Mouse (Mus musculus) ES-E14 (cell line): ENCODE measurements around the gene Fam19a5. TPM values are rescaled to one million over a fixed set of nuclear protein-coding genes. Genes with fewer than 3 reads are reported as not detected.

ENCODE experiments used
- DNase-seq: peaks from one replicate; pipeline ENCODE4 v3.0.0-alpha.2; 2013; ENCODE audit warnings: low read depth, low spot score
- H3K27ac ChIP-seq: 2 replicates; pipeline ENCODE4 v1.5.1; 2012; ENCODE audit warnings: low read depth, mild to moderate bottlenecking, low read length, moderate library complexity, mixed read lengths; ENCODE audit not compliant: poor library complexity, insufficient read depth, severe bottlenecking
- H3K36me3 ChIP-seq: 2 replicates; pipeline ENCODE4 v1.6.1; 2012; ENCODE audit warnings: mild to moderate bottlenecking, low read length, moderate library complexity, mixed read lengths; ENCODE audit not compliant: control insufficient read depth, poor library complexity, insufficient read depth, severe bottlenecking
- H3K4me1 ChIP-seq, 2 experiments: fragments of 150-350 bp in 1 of 2; sonication (generic) in 1 of 2; 2 replicates each; pipeline ENCODE4 v1.6.1; 2012; ENCODE audit warnings: low read length in 2 of 2, mild to moderate bottlenecking in 1 of 2, mixed read lengths in 1 of 2; ENCODE audit not compliant: control insufficient read depth in 2 of 2, insufficient read depth in 2 of 2, poor library complexity in 1 of 2
- H3K4me3 ChIP-seq, 2 experiments: fragments of 150-350 bp in 1 of 2; sonication (generic) in 1 of 2; 2 replicates each; pipeline ENCODE4 v1.5.1; 2012; ENCODE audit warnings: low read length in 2 of 2, low read depth in 1 of 2, mild to moderate bottlenecking in 1 of 2, mixed read lengths in 1 of 2; ENCODE audit not compliant: insufficient read depth in 1 of 2, poor library complexity in 1 of 2, severe bottlenecking in 1 of 2
- H3K9ac ChIP-seq: 2 replicates; pipeline ENCODE4 v1.6.1; 2012; ENCODE audit warnings: low read depth, mild to moderate bottlenecking, low read length, mixed read lengths; ENCODE audit not compliant: poor library complexity, insufficient read depth, severe bottlenecking
- H3K9me3 ChIP-seq: fragments of 150-350 bp; sonication (generic); 2 replicates; pipeline ENCODE4 v1.6.1; 2012; ENCODE audit warnings: low read depth, mild to moderate bottlenecking, low read length; ENCODE audit not compliant: control insufficient read depth, insufficient read depth
- CHD2 ChIP-seq: IDR thresholded peaks from 2 replicates; pipeline ENCODE4 v1.6.1; 2014; ENCODE audit warnings: mild to moderate bottlenecking, low read depth, low read length, inconsistent platforms
- HCFC1 ChIP-seq: IDR thresholded peaks from 2 replicates; pipeline ENCODE4 v1.6.1; 2012; ENCODE audit warnings: low read length, inconsistent platforms, borderline replicate concordance; ENCODE audit not compliant: insufficient read depth
- MAFK ChIP-seq: IDR thresholded peaks from 2 replicates; pipeline ENCODE4 v1.6.1; 2014; ENCODE audit warnings: mild to moderate bottlenecking, low read depth, low read length, inconsistent platforms; ENCODE audit not compliant: insufficient read depth
- ZC3H11A ChIP-seq: IDR thresholded peaks from 2 replicates; pipeline ENCODE4 v1.6.1; 2012; ENCODE audit warnings: low read depth, mild to moderate bottlenecking, inconsistent platforms, low read length, borderline replicate concordance
- ZNF384 ChIP-seq: IDR thresholded peaks from 2 replicates; pipeline ENCODE4 v1.6.1; 2012; ENCODE audit warnings: low read depth, low read length, inconsistent platforms
- in situ Hi-C, 2 experiments: fragments of 600-800 bp; cut with MboI; formaldehyde crosslinking; loops; one replicate each; pipeline ENCODE4 v1.15.1; 2025; ENCODE audit warnings: low sequenced_read_pairs in 2 of 2, inconsistent platforms in 1 of 2; ENCODE audit not compliant: unreplicated experiment in 2 of 2
- total RNA-seq: library from RNA; depleted of rRNA; stranded (reverse); fragments of 300-350 nt; gene quantifications from 2 replicates; pipeline ENCODE4 v1.2.3, GENCODE M21; 2012; rRNA removed

Fam19a5 gene
- 2.4 and 4.6 TPM in 2 replicates for total RNA-seq

DNA sequence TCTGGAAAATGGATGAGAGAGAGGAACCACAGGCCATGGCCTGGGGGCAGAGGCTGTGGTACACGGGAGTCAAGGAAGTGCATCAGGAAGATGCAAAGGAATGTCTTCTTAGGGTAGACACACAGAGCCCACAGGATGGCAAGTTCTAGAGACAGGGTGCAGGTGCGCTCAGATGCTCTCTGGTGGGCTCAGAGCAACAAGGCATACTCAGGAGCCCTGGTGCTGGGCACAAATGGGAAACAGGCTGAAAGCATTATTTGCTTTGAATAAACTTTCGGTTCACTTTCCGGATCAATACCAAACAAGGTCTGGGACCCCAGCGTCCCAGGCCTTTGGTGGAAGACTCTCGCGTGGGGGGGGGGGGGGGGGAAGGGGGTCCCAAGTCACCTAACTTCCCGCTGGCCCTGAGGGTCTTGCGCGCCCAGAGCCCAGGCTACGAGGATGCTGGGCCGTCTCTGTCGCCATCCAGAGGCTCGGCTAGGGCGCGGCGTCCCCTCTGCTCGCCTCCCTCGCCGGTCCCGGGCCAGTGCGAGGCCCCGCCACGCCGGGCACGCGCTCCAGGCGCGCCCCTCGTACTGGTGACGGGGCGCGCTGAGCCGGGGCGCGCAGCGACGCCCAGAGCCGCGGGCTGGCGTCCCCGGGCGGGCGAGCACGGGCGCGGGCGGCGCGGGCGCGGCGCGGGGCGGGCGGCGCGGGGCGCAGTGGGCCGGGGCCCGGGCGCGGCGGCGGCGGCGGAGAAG, at the start of gene Fam19a5:
Fam19a5 (plus strand) TSS at position 701 of the 740 bp plus-strand sequence.
- H3K27ac ChIP-seq = no peak within 1 kb of the TSS
- no peak for DNase-seq
- no peaks in the 10 kb centered on the region for H3K4me1 ChIP-seq
- H3K9ac ChIP-seq = peak within 1 kb of the TSS; percentile 61
- TF ChIP-seq HCFC1 (no peak), CHD2 (no peak), MAFK (no peak), ZC3H11A (no peak), ZNF384 (no peak)
- peak within 1 kb of the TSS; percentile 62 to 68 for H3K4me3 ChIP-seq
- H3K9me3 ChIP-seq = no peaks in the 10 kb centered on the region
- H3K36me3 ChIP-seq = no peaks in the 10 kb centered on the region
- in situ Hi-C loops = no loop called here

DNA sequence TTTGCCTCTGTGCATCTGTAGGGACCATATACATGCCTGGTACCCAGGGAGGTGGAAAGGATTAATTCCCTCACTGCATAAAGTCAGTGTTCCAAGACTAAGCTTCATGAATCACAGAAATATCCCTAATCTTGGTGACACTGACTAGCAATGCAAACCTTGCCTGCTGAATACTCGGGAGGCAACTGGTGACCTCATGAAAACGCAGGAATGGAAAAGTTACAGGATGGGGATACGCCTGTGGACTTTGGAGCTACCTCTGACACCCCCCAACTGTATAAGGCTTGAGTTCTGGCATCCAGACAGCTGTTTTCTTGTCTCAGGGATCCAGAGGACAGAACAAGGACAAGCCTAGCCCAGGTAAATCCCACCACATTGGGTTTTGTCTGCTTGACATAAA, 42.4 kb upstream of the Fam19a5 start:
- H3K9me3 ChIP-seq = no peaks in the 10 kb centered on the region
- H3K27ac ChIP-seq = no peak overlapping the region
- in situ Hi-C loops = no loop called here

GRCm38 (mm10) chr15:87507349-87507748, 36.8 kb upstream of the Fam19a5 start:
- Histone ChIP-seq H3K4me1 (no peaks in the 10 kb centered on the region), H3K9me3 (no peaks in the 10 kb centered on the region), H3K9ac (no peak overlapping the region), H3K36me3 (no peaks in the 10 kb centered on the region), H3K27ac (no peak overlapping the region), H3K4me3 (no peak overlapping the region)
- in situ Hi-C loops = no loop called here
- no peak for TF ChIP-seq ZC3H11A
- TF ChIP-seq HCFC1 = no peak
- TF ChIP-seq ZNF384 = no peak
- no peak for TF ChIP-seq CHD2
- no peak for TF ChIP-seq MAFK
- DNase-seq = no peak

More for the DNA sequence above, 42.4 kb upstream of the Fam19a5 start:
- H3K4me1 ChIP-seq = no peaks in the 10 kb centered on the region
- H3K36me3 ChIP-seq = no peaks in the 10 kb centered on the region
- H3K4me3 ChIP-seq = no peak overlapping the region
- H3K9ac ChIP-seq = no peak overlapping the region
- no peak for TF ChIP-seq CHD2
- no peak for TF ChIP-seq MAFK
- TF ChIP-seq ZNF384 = no peak
- no peak for TF ChIP-seq HCFC1
- no peak for TF ChIP-seq ZC3H11A
- DNase-seq = no peak

GRCm38 (mm10) chr15:87510886-87511285, 33.2 kb upstream of the Fam19a5 start:
- in situ Hi-C loops = no loop called here
- TF ChIP-seq ZC3H11A (no peak), ZNF384 (no peak), CHD2 (no peak), HCFC1 (no peak), MAFK (no peak)

More at GRCm38 (mm10) chr15:87510886-87511285, 33.2 kb upstream of the Fam19a5 start:
- Histone ChIP-seq H3K36me3 (no peaks in the 10 kb centered on the region), H3K9me3 (no peaks in the 10 kb centered on the region), H3K27ac (no peak overlapping the region), H3K4me3 (no peak overlapping the region), H3K4me1 (no peaks in the 10 kb centered on the region), H3K9ac (no peak overlapping the region)
- DNase-seq = no peak
